Mouse (Mus musculus) spleen, postnatal 36 days (tissue): ENCODE measurements around the gene Tigit.

Experiments used
- DNase-seq, 2 experiments: peaks; one replicate each; pipeline ENCODE4 v3.0.0; 2022; ENCODE audit warnings: low spot score in 2 of 2, mixed read lengths in 1 of 2

Tigit gene

DNA sequence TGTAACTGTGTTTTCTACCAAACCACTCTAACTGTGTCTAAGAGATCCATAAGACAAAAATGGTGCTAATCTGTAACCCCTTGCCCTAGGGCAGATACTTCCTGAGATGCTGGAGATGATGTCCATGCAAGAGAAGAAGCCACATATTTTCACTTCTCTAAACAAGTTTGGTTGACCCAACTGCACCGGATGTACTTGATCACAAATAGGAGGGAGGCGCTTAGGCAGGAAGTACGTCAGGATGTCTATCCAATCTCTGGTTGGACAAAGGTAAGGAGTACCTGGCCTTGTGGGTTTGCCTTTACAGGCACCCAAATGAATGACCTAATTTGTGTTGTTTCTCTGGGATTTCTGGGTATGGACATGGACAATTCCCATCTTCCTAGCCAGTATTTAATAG lies 4.3 kb upstream of the Tigit start:
- no peak for DNase-seq

DNA sequence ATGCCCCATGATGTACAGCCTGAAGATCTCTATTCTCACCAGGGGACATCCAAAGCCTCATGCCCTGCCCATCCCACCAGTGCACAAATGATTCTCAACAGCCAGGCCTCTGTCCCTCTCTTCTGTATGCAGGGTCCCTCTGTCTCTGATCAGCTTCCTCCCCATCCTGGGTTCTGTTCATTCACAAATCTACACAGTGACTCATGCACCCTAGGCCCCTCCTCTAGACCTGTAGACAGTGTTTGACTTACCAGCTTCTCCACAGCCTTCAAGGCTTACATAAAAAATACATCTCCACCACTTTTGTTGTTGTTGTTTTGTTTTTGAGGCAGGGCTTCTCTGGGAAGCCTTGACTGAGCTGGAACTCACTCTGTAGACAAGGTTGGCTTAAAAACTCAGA lies 915 bp upstream of the Tigit start:
- no peak for DNase-seq

DNA sequence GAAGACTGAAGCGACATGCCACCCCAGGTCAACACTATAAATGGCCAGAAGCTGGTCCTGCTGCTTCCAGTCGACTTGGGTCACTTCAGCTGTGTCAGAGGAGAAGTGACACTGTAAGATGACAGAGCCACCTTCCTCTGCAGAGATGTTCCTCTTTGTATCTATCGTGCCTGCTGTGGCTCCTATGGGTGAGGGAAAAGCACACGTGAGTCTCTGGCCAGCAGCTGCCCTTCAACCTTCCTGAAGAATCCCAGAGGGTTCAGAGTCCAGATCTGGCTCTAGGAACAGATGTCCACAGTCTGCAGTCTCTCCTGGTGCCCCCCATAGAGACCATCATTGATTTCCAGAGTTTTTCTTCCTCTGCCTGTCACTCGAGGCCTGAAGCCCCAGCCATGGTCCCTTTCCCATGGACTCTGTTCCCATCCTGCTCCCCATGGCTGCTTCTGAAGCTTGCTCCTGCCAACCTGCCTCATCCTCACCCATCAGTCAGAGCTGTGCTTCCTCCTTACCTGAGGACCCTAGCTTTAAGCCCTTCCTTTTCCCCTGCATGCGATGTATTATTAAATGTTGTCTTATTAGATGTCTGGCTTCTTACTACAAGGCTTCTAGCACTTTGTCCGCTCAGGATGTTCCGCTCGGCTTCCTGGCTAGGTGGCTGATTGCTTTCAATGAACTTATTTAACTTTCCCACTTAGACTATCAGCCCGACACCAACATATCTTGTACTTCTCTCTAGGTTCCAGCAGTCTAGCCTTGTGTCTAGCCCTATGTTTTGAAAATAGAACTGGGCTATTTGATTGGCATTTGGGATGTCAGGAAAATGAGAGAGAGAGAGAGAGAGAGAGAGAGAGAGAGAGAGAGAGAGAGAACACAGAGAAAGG lies 1.6 kb downstream of the Tigit start:
- DNase-seq = no peak

DNA sequence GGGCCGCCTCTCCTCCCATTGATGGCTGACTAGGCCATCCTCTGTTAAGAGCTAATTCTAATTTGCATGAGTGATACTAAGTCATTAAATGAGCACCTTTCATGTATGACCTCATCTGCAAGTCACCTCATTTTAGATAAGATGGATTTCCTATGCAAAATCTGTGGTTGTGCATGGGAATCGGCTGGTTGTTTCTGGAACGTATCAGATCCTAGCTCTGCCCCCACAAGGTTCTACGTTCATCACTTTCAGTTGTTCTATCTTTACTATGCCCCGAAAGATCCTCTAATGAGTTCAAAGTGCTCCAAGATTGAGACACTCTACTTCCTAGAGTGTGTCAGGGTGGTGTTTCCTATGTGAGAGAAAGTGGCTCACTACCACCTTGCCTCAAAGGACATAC lies 2.4 kb downstream of the Tigit start:
- no peak for DNase-seq

DNA sequence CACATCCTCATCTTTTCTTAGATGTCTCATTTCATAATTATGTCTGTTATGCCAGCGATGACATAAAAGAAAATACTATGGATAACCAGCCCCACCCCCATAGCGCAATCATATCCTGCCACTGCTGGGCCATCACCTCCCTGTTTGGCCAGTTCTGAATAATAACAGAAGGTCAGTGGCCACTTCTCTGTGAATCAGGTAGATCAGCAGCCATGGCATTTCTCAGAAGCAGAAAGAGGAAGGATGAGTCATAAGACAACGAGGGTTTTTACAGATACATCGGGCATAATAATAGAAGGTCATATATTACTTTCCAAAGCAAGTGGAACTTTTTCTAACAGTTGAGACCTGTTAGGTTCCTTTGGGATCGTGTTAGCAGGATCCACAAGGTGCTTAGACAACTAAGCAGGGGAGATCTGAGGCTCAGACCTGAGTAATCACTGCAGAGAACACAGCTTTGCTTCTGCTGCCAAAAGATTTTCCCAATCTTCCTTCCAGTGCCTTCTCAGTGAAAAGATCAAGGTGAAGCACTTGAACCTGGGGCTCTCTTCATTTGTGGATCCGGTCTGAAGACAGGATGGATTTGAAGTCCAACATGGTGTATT lies 8.7 kb downstream of the Tigit start:
- no peak for DNase-seq

DNA sequence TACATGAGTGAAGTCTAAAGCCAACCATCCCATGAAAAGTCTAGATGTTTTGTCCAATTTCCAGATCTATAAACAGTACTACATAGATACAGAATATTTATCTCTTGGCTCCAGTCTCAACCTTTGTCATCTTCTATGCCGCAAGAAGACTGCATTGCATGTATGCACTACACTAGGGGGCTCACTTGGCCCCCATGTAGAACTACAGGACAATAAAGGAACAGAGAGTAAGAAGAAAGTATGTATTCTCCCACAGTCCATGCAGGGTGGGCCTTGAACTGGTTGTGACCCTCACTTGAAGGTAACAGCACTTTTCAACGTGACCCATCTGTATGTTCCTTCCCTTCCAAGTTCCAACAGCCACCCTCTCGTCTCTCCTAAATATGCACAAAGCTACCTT lies 9.7 kb downstream of the Tigit start:
- DNase-seq = no peak

DNA sequence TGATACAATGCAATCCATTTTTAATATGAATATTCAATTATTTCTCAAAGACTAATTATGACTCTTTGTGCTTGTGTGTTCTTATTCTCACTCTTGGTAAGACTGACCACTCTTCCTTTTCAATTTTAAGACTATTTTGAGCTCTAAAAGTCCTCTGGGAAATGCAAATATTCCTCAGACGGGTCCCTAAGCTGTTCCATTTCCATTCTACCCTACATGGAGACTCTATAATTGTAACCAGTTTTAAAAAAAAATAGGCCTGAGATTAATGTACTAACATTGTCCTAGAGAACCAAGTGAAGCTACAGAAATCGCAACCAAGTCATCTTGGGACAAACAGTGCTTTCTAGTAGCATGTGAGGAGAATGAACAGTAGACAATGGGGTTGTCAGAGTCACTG lies 10.7 kb downstream of the Tigit start:
- DNase-seq = no peak

DNA sequence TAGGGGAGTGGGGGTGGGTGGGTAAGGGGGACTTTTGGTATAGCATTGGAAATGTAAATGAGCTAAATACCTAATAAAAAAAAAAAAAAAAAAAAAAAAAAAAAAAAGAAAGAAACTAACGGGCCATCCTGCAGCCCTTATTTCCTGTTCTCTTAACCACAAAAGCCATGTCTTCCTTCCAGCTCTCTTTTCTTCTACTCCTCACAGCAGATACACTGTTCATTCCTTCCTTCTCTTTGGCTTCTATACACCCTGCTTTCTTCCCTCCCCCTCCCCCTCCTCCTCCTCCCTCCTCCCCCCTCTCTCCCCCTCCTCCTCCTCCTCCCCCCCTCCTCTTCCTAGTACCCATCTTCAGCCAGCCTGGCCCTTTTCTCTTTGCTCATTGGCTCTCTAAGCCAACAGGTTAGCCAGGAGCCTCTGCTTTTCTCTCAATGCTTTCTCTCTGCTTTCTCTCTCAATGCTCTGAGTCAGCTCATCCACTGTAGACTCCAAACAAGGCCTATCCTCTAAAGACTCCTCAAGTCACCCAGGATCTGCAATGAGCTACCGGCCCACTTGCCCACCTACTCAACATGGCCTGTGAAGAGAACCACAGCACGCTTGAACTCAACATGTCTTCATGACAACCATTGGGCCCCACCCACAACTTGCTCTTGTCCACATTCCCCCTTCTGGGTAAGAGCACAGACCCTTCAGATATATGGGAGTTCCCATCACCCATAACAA lies 13.4 kb downstream of the Tigit start:
- no peak for DNase-seq

DNA sequence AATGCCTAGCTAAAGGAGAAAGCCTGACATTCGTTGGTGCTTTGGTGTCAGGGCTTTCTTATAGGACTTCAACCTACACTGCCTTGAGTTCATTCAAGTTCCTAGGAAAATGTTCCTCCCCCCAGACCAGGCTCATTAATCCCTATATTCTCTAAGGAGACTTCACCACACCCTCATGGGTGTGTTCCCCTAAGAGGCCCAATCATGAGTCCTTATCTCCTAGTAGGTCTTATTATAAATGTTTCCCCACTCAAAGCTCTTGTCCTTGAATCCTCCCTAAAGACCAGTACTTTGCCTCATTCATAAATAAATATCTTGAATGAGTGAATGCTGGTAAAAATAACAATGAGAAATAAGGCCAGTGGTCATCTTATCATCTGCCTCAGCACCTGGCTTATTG lies 16.3 kb downstream of the Tigit start:
- DNase-seq = no peak

DNA sequence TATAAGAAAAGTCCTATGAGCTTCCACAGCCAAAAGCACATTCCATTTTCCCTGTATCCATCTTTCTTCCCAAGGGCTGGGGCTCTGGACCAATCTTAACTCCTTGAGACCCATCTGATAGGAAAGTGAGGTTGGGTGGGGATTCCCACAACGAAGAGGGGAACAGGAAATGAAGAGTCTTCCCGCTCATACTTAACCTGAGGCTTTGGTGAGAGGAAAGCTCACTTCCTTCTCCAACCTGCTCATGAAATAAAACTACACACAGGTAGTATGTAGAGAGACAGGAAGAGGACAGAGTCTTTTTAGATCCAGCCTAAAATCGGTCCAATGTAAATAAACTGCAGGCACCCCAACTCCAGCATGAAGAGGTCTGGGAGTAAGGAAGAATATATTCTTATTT lies 17.0 kb downstream of the Tigit start:
- no peak for DNase-seq

DNA sequence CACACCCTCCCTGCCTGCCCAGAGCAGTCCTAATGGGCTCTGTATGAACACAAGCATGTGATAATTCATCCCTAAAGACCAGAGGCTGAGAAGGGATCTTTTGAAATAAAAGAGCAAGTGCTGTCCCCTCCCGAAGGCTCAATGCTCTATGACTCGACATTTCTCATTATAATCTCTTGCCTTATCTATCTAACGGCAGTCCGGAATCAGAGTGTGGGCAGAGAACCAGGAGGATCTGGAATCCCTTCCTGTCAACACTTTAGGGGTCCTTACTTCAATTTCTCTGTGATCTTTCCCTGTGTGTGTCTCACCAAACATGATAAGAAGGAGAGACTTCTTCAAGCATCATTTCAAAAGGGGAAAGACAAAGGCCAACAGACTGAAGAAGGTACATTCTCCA lies 18.1 kb downstream of the Tigit start:
- DNase-seq = no peak

DNA sequence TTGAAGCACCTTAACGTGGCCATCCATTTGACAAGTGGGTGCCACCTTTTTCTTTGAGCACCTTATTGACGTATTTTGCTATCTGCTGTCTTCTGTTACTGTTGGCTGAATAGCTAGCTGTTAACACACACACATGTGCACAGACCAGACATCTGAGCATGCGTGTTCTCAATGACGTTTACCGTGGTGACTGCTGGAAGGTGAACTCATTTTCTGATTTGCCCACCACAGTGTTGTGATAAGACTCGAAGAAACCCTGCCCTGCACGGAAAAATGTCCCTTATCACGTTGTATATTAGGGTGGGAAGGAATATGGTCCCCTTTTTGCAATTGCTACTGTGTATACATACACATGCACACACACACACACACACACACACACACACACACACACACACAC lies 22.7 kb downstream of the Tigit start:
- DNase-seq = no peak

DNA sequence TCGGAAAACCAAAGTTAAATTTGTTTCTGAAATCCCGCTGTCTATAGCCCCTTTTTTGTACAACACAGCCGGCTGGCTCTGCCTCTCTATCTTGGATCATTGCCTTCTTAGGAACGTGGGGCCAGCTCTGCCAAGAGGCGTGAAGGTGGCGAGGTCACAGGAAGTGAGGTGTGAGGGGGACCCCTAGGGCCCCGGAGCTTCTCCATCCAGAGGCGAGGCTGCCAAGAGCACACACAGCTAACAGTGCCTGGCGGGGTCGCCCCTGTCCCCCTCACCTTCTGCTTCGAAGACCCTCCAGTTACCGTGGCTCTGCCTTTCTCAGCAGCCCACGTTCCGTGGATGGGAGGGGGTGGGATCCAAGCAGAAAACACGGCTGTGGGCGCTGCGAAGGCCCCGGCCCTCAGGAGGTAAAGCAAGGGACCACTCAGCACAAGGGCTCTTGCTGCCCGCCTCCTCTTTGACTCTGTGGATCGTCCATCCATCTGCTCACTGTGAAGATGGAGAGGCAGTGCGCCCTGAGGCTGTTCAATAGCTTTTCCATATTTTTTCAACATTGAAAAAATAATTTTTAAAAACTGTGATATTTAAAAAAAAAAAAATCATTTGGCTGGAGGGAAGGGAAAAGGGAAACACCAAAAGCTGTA lies 25.4 kb downstream of the Tigit start:
- DNase-seq = no peak

DNA sequence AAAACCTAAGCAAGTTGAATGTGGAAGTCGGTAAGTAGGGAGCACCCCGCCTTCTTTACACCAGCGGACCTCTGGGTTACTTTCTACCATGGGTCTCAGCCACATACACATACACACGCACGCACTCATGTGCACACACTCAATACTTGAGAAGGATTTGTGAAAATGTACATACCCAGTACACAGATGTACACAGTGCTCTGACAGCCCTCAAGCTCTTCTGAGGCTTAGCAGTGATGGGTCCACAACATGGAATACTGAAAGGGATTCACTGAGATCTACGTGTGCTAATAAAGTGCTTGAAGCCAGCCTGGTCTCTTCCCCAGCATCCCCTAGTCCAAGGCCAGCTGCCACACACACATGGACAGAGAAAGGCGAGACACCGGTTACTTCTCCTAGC lies 26.7 kb downstream of the Tigit start:
- DNase-seq = no peak

DNA sequence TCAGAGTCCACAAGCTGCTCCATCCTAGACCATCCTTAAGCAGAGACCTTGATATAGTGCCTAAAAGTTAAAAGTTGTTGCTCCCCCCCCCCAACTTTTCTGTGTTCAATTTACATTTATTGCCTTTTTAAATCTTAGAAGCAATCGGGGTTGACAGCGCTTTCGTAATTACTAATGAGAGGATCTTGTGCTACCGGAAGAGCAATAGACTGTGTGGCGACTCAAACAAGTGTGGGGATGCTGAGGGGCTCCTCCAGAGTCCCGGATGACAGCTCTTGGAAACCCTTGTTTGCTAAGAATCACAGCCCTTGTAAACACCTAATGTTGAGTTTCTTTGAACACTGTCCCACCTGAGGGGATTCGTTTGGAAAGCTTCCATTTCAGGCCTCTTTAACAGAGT lies 29.9 kb downstream of the Tigit start:
- DNase-seq = no peak

DNA sequence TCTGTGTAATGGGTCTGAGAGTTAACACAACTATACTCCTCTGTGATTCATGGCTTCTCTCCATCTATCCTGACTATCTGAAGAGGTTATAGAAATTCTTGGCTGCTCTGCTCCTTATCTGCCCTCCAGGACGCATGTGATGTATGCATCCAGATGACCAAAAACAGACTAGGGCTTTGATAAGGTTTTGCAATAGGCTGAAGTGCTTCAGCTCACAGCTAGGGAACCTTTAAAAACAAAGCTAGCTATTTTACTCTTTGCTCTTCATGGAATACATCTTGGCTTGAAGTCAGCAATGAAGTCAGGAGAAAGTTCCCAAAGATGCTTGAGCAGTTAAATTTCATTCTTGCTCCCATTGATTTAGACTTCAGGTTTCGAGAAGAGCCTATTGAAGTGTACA lies 32.2 kb downstream of the Tigit start:
- DNase-seq = no peak

DNA sequence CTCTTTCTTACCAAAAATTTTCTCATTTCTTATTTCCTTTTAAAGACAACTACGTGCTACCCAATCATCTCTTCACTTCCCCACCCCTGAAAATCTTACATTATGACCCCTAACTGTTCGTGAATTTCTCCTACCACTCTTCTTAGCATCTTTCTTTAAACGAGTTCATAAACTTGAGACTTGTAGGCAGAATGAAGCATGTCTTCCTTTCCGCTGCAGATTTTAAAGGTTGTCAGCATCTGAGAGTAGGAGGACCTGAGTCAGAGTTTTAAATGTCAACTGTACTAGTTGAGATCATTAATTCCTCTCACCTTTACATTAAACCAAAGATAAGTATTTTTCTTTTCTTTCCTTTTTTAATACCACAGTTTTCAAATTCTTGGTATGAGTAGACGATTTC lies 35.3 kb downstream of the Tigit start:
- DNase-seq = no peak

DNA sequence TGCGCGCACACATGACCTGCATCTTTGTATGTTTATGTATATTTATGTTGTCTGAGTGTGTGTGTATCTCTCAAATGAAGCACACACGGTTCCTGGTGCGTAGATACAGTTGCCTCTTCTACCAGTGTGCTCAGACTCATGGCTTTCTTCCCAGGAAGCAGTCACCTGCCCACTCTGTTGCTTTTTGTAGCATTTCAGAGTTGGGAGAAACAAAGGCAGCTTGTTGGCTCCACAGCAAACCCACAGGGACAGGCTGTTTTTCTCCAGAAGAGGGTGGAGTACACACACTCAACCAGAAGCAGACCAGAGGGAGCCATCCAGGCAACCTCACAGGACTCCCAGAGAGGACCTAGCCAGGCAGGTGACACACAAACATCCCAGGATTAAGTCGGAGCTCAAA lies 38.0 kb downstream of the Tigit start:
- DNase-seq = no peak

DNA sequence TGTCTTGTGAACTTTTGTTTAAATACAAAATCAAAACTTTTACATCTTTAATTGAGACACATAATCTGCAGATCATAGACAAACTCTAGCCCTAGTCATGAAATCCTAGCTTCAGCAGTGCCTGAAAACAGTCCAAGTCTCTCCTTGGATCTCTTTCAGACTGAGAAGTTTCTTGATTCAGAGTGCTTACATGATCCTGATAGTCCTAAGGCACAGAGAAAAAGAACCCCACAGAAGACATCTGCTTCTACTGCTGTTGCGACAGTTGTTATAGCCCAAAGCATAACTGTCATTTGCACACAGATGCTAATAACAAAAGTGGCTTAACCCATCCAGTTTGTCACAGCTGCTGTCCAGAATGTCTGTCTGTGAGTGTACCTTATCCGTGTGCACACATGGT lies 38.7 kb downstream of the Tigit start:
- no peak for DNase-seq

DNA sequence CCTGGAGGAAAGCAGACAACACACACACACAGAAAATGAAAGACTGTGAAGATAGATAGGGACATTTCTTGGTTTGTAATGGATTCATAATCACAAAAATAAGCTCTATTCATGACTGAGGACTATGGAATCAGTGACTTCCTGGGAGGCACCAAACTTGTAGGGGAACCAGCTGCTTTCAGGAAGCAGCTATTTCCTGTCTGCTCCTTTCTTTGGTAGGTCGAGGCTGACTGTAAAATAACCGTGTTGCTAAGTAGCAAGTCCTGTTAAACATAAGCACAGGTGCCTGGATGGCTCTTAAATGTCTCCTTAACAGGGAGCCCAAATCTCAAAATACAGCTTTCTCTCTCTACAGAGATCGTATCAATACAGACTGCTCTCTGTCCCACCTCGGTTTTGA lies 39.1 kb downstream of the Tigit start:
- DNase-seq = no peak

DNA sequence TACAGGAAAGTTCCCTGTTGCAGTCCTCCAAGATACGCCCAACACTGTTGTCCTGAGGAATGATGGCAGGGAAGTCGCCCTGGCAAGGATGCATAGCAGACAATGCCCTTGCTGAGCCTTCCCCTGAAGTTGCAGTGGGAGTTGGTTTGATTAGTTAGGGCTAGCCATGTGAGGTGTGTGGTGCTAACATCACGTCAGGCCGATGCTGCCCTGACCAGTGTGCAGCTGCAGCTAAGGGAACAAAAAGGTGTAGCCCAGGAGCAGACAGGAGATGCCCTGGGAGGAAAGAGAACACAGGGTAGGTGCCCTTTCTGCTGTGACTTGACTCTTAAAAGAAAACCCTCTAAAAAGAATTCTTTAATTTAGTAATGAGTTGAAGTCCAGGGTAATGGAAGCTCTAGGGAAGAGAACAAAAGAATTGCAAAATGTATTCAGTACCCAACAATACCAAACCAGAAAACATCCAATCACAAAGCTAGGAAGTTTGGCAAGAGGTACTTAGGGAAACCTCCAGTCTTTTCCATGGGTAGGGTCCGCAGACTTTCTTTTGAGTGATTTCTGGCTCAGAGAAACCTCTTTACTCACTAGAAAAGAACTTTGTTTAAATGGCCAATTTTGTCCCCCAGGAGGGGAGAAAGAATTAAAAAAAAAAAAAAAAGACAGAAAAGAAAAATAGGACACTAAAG lies 40.5 kb downstream of the Tigit start:
- DNase-seq = no peak

DNA sequence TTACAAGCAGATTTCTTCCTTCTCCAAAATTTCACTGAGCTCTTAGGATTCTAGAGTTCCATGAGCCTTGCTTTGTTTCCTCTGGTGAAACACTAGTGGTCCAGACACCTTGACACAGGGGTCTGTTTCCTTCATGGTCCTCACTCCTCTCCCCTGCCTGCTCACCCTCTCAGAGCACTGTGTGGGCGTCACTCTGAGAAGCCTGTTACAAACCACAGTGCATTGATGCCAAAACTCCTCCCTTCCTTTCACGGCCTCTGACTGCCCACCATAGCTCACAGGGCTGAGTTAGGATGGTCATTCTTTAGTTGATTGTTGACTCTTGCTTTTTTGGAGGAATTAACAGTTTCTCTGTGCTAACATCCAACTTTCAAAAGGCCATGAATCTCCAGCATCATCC lies 43.6 kb downstream of the Tigit start:
- no peak for DNase-seq
